Mouse (Mus musculus): ENCODE results near the gene Gm20388. TPM values are rescaled to one million over a fixed set of nuclear protein-coding genes. Genes with fewer than 3 reads are reported as not detected.
A peak's percentile ranks its signal among the peaks of the same experiment; 100 is the strongest.

Gene Gm20388
- polyA plus RNA-seq, 1 experiment = 0.36 TPM

- peaks cover 52% of the 10 kb centered on the region for H3K4me1 ChIP-seq (ENCODE audit: control insufficient read depth)
- no peaks in the 10 kb centered on the region for H3K9me3 ChIP-seq (ENCODE audit: control insufficient read depth, low read length)
- peak overlapping the region; percentile 89 for H3K4me3 ChIP-seq (replicated peaks)
- no peak for TF ChIP-seq GATA1 (IDR thresholded peaks at IDR 0.05; ENCODE audit: low read length)
- TF ChIP-seq TAL1 (IDR thresholded peaks at IDR 0.05; ENCODE audit: low read length) = no peak
- peaks cover 15% of the 10 kb centered on the region for H3K36me3 ChIP-seq (ENCODE audit: control insufficient read depth)
- H3K27me3 ChIP-seq (ENCODE audit: control insufficient read depth) = no peaks in the 10 kb centered on the region
Measured at GRCm38 (mm10) chr8:120100388-120101067, 189.9 kb downstream of the Gm20388 start.

DNA sequence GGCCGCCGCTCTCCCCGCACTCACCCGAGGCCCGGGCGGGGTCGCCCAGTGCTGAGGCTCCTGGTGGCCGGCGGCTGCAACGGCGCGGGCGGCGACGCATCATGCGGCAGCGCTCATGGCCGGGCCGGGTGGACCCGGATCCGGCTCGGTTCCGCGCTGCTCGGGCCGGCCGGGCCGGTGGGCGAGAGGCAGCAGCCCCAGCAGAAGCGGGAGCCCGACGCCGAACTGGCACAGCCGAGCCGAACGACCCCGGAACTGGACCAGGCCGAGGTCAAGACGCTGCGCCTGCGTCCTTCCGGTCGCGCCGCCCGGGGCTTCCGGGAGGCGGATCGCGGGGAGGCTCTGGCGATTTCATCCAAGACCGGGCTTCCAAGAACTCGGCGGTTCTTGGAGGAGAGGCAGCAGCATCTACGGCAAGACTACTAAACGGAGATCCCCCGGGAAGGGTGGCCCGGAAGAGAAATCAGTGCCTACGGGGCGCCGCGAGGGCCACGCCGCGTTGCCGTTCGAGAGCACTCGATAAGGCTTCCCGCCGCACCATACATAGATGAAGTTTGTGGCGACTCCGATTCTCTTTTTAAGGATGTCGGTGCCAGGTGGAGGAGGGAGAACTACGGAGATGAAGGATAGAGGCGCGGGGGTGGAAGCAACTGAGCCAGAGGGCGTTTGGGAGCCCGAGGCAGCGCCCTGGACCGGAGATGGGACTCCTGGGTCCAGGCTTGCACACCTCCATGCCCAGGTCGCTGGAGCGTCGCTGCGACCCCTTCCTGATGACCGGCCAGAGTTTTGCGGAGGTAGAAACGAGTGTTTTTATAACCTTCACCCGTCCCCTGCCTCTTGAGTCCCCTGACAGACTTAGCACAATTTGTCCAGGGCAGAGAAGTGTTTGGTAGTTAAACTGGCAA is 190.7 kb downstream of the Gm20388 start, which contains the start of gene Zdhhc7:
TSS of gene Zdhhc7 (minus strand) at position 415 of the 905 bp plus-strand sequence.
- peaks cover 47% of the 10 kb centered on the region for H3K4me1 ChIP-seq (ENCODE audit: control insufficient read depth)
- TF ChIP-seq GATA1 (IDR thresholded peaks at IDR 0.05; ENCODE audit: low read length) (peak; percentile 23; the same call in 1 of the 2 replicates), TAL1 (IDR thresholded peaks at IDR 0.05; ENCODE audit: low read length) (no peak)
- H3K27me3 ChIP-seq (ENCODE audit: control insufficient read depth) = no peaks in the 10 kb centered on the region
- no peaks in the 10 kb centered on the region for H3K9me3 ChIP-seq (ENCODE audit: control insufficient read depth, low read length)
- peak within 1 kb of the TSS; percentile 89 for H3K4me3 ChIP-seq (replicated peaks)
- H3K36me3 ChIP-seq (ENCODE audit: control insufficient read depth) = peaks cover 10% of the 10 kb centered on the region

GRCm38 (mm10) chr8:120103916-120104315 is 193.3 kb downstream of the Gm20388 start:
- Histone ChIP-seq H3K4me3 (replicated peaks) (no peak overlapping the region), H3K9me3 (ENCODE audit: control insufficient read depth, low read length) (no peaks in the 10 kb centered on the region), H3K27me3 (ENCODE audit: control insufficient read depth) (no peaks in the 10 kb centered on the region), H3K36me3 (ENCODE audit: control insufficient read depth) (peaks cover 7% of the 10 kb centered on the region), H3K4me1 (ENCODE audit: control insufficient read depth) (peaks cover 36% of the 10 kb centered on the region)
- TF ChIP-seq TAL1 (IDR thresholded peaks at IDR 0.05; ENCODE audit: low read length) = no peak
- no peak for TF ChIP-seq GATA1 (IDR thresholded peaks at IDR 0.05; ENCODE audit: low read length)

GRCm38 (mm10) chr8:120104721-120105272 is 194.2 kb downstream of the Gm20388 start:
- H3K4me3 ChIP-seq (replicated peaks) = no peak overlapping the region

DNA sequence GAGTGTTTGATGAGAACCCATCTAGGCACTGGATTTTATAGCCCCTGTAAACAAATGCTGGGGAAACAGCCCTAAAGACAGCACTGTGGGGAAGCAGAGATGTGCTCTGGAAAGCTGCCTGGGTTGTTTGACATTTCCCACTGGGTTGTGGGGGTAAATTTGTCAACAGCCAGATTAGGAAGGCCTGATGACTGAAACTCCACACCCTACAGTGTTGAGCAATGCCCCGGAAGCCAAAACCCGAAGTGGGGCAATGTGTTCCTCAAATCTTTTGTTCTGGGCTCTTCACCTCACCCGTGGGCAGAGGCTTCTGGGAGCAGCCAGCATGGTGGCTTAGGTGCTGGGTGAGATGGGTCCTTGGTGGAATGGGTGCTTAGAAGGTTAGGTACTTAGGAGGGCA is 198.5 kb downstream of the Gm20388 start:
- Histone ChIP-seq H3K4me1 (ENCODE audit: control insufficient read depth) (peaks cover 18% of the 10 kb centered on the region), H3K4me3 (replicated peaks) (no peak overlapping the region), H3K9me3 (ENCODE audit: control insufficient read depth, low read length) (no peaks in the 10 kb centered on the region), H3K27me3 (ENCODE audit: control insufficient read depth) (peaks cover 34% of the 10 kb centered on the region), H3K36me3 (ENCODE audit: control insufficient read depth) (peaks cover 2% of the 10 kb centered on the region)
- no peak for TF ChIP-seq GATA1 (IDR thresholded peaks at IDR 0.05; ENCODE audit: low read length)
- no peak for TF ChIP-seq TAL1 (IDR thresholded peaks at IDR 0.05; ENCODE audit: low read length)

More at GRCm38 (mm10) chr8:120104721-120105272, 194.2 kb downstream of the Gm20388 start:
- TF ChIP-seq TAL1 (IDR thresholded peaks at IDR 0.05; ENCODE audit: low read length) (no peak), GATA1 (IDR thresholded peaks at IDR 0.05; ENCODE audit: low read length) (no peak)
- Histone ChIP-seq H3K4me1 (ENCODE audit: control insufficient read depth) (peaks cover 31% of the 10 kb centered on the region), H3K36me3 (ENCODE audit: control insufficient read depth) (peaks cover 7% of the 10 kb centered on the region), H3K9me3 (ENCODE audit: control insufficient read depth, low read length) (no peaks in the 10 kb centered on the region), H3K27me3 (ENCODE audit: control insufficient read depth) (peaks cover 6% of the 10 kb centered on the region)

DNA sequence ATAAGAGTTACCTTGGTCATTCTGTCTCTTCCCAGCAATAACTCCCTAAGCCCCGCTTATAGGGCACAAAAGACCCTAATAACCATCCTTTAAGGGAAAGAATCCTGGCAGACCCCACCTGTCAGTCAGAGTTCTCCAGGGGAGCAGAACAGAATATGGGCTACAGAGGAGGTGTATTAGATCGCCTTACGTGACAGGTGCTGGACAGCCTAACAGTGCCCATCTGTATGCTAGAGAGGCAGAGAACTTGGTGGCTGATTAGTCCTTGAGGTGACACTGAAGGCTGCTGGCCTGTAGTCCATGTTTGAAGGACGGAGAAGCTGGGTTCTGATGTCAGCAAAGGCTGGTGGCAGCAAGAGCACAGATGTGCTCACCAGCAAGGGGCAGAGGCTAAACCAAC is 200.3 kb downstream of the Gm20388 start:
- TF ChIP-seq GATA1 (IDR thresholded peaks at IDR 0.05; ENCODE audit: low read length) = no peak
- TF ChIP-seq TAL1 (IDR thresholded peaks at IDR 0.05; ENCODE audit: low read length) = no peak
- peaks cover 52% of the 10 kb centered on the region for H3K27me3 ChIP-seq (ENCODE audit: control insufficient read depth)
- peaks cover 6% of the 10 kb centered on the region for H3K9me3 ChIP-seq (ENCODE audit: control insufficient read depth, low read length)
- H3K4me3 ChIP-seq (replicated peaks) = no peak overlapping the region
- peaks cover 23% of the 10 kb centered on the region for H3K4me1 ChIP-seq (ENCODE audit: control insufficient read depth)
- H3K36me3 ChIP-seq (ENCODE audit: control insufficient read depth) = no peaks in the 10 kb centered on the region

DNA sequence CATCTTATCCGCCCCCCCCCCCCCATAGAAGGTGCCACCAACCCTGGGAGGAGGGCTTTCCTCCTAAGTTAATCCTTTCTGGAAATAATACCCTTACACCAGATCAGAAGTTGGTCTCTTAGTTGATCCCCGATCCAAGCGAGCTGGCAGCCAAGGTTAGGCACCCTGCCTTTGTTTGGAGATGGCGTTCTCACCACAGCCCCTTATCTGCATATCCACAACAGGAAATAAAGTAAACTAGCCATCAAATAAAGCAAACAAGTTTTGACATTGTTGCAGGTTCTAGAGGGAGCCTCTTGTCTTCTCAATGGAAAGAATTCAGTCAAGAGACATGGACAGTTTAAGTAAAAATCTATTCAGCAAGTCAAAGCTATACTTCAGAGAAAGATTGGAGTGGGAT is 200.7 kb downstream of the Gm20388 start:
- Histone ChIP-seq H3K36me3 (ENCODE audit: control insufficient read depth) (no peaks in the 10 kb centered on the region), H3K27me3 (ENCODE audit: control insufficient read depth) (peaks cover 56% of the 10 kb centered on the region), H3K9me3 (ENCODE audit: control insufficient read depth, low read length) (peaks cover 8% of the 10 kb centered on the region), H3K4me1 (ENCODE audit: control insufficient read depth) (peaks cover 23% of the 10 kb centered on the region), H3K4me3 (replicated peaks) (no peak overlapping the region)
- no peak for TF ChIP-seq TAL1 (IDR thresholded peaks at IDR 0.05; ENCODE audit: low read length)
- TF ChIP-seq GATA1 (IDR thresholded peaks at IDR 0.05; ENCODE audit: low read length) = no peak

DNA sequence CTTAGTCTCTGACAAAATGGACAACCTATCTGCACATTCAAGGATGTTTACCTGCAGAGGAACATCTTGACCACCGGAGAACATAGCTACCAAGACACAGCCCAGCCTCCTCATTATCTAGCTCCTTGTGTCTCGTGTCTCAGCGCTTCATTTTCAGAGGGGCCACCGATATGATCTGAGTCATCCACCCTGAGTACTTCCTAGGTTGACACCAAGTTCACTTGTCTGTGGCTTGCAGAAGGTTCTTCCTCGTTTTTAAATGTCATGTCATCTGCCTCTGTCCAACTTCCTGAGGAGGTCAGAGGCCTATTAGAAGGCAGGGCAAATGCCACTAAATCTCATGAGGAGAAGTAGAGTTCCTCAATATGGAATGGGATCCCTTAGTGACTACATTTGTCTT is 201.9 kb downstream of the Gm20388 start:
- Histone ChIP-seq H3K4me1 (ENCODE audit: control insufficient read depth) (peaks cover 23% of the 10 kb centered on the region), H3K9me3 (ENCODE audit: control insufficient read depth, low read length) (peaks cover 8% of the 10 kb centered on the region), H3K27me3 (ENCODE audit: control insufficient read depth) (peaks cover 68% of the 10 kb centered on the region), H3K4me3 (replicated peaks) (no peak overlapping the region), H3K36me3 (ENCODE audit: control insufficient read depth) (no peaks in the 10 kb centered on the region)
- TF ChIP-seq TAL1 (IDR thresholded peaks at IDR 0.05; ENCODE audit: low read length) (no peak), GATA1 (IDR thresholded peaks at IDR 0.05; ENCODE audit: low read length) (no peak)

DNA sequence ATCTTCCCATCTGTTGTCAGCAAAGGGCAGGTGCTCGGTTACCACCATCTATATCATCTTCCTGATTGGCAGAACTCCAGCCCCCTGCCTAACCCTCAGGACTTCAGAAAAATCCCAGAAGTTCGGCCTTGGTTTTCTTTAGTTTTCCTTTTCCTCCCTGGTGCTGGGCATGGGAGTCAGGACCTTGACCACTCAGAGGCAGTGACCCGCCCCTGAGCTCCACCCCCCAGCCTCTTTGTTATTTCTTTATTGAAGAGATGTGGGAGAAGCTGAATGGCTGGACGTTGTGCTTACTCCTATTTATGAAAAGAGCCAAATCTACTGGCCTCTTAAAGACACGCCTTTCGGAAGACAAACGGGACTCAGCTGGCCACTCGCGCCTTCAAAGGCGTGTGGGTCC is 202.7 kb downstream of the Gm20388 start:
- Histone ChIP-seq H3K27me3 (ENCODE audit: control insufficient read depth) (peaks cover 76% of the 10 kb centered on the region), H3K4me1 (ENCODE audit: control insufficient read depth) (peaks cover 23% of the 10 kb centered on the region), H3K9me3 (ENCODE audit: control insufficient read depth, low read length) (peaks cover 8% of the 10 kb centered on the region), H3K4me3 (replicated peaks) (peak overlapping the region; percentile 74), H3K36me3 (ENCODE audit: control insufficient read depth) (no peaks in the 10 kb centered on the region)
- no peak for TF ChIP-seq GATA1 (IDR thresholded peaks at IDR 0.05; ENCODE audit: low read length)
- TF ChIP-seq TAL1 (IDR thresholded peaks at IDR 0.05; ENCODE audit: low read length) = no peak

All from erythroblast, embryonic 14.5 days (primary cell).